Mouse (Mus musculus): Measurements from ENCODE around the gene Stra6. TPM values are rescaled to one million over a fixed set of nuclear protein-coding genes. Genes with fewer than 3 reads are reported as not detected.

Stra6 gene
- total RNA-seq, 1 experiment from 2014 or later: 1.6 TPM

- no peak for DNase-seq
Measured at GRCm38 (mm10) chr9:58174818-58175251, 111.2 kb downstream of the Stra6 start.

- no peak for DNase-seq
Measured at GRCm38 (mm10) chr9:58175745-58176487, 112.3 kb downstream of the Stra6 start.

GRCm38 (mm10) chr9:58177165-58177564 is 113.6 kb downstream of the Stra6 start:
- DNase-seq: no peak

- DNase-seq: no peak
Measured at GRCm38 (mm10) chr9:58179390-58179789, 115.8 kb downstream of the Stra6 start.

GRCm38 (mm10) chr9:58184456-58184855 is 120.9 kb downstream of the Stra6 start:
- no peak for DNase-seq

GRCm38 (mm10) chr9:58194222-58194621 is 130.6 kb downstream of the Stra6 start:
- DNase-seq: no peak

GRCm38 (mm10) chr9:58195671-58196070 is 132.1 kb downstream of the Stra6 start:
- DNase-seq: no peak

- no peak for DNase-seq
Measured at GRCm38 (mm10) chr9:58196141-58196540, 132.6 kb downstream of the Stra6 start.

GRCm38 (mm10) chr9:58196610-58197567 is 133.3 kb downstream of the Stra6 start:
- peak; percentile 26 for DNase-seq

GRCm38 (mm10) chr9:58197781-58198701 is 134.5 kb downstream of the Stra6 start:
- peak; percentile 70 for DNase-seq

GRCm38 (mm10) chr9:58198801-58199371 is 135.3 kb downstream of the Stra6 start:
- no peak for DNase-seq

- no peak for DNase-seq
Measured at GRCm38 (mm10) chr9:58199381-58200269, 136.0 kb downstream of the Stra6 start.

GRCm38 (mm10) chr9:58200270-58201090 is 136.9 kb downstream of the Stra6 start:
- DNase-seq: no peak

GRCm38 (mm10) chr9:58201091-58201842 is 137.7 kb downstream of the Stra6 start:
- DNase-seq: no peak

GRCm38 (mm10) chr9:58201861-58202549 is 138.4 kb downstream of the Stra6 start:
- DNase-seq: no peak

- no peak for DNase-seq
Measured at GRCm38 (mm10) chr9:58202676-58203453, 139.3 kb downstream of the Stra6 start.
